Mouse (Mus musculus): ENCODE data around the gene Cd84. TPM values are rescaled to one million over a fixed set of nuclear protein-coding genes. Genes with fewer than 3 reads are reported as not detected.
"Not testable (repeated sequence)": the region's sequence is repeated elsewhere in the genome, so short reads cannot be mapped to it uniquely, and the experiment has no call there.

Gene Cd84
- polyA plus RNA-seq (2015; fragmentation: Nextera tagmentation; extraction: Ambion mirVana): 1.7 and 2.0 TPM in 2 replicates

GRCm38 (mm10) chr1:171839488-171839887 lies at the start of gene Cd84:
Gene Cd84, plus strand, starts transcription at chr1:171839697.
- H3K9ac ChIP-seq: no peak within 1 kb of the TSS
- no peak within 1 kb of the TSS for H3K4me3 ChIP-seq
- ATAC-seq (ENCODE audit: insufficient number of reproducible peaks, low FRiP score, low TSS enrichment, low read depth): no peak
- WGBS: 76% methylated on average over 3 of the region's 3 CpGs
- H3K4me1 ChIP-seq: no peaks in the 10 kb centered on the region
- no peaks in the 10 kb centered on the region for H3K9me3 ChIP-seq
- no peaks in the 10 kb centered on the region for H3K36me3 ChIP-seq
- H3K27ac ChIP-seq: no peak within 1 kb of the TSS
- no peak within 1 kb of the TSS for H3K4me2 ChIP-seq
- no peaks in the 10 kb centered on the region for H3K27me3 ChIP-seq

DNA sequence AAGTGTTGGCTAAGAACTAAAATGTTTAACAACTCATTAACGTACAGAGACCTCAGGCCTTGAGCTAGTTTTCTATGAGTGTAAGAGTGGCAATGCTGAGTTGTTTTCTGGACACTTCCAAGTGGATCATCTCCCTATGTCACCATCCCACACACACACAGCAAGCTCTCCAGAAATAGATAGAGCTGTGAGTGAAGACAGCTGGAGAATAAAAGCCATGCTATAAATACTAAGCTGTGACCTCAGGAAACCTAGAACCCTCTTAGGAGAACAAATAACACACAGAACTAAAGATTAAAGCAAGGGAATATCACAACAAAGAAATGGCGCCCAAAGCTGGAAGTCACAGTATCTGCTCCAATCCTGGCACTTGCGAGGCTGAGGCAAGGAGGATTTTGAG lies 48.0 kb upstream of the Cd84 start:
- no peak for ATAC-seq (ENCODE audit: insufficient number of reproducible peaks, low FRiP score, low TSS enrichment, low read depth)
- Histone ChIP-seq H3K4me1 (no peaks in the 10 kb centered on the region), H3K4me2 (no peak overlapping the region), H3K9me3 (no peaks in the 10 kb centered on the region), H3K27me3 (no peaks in the 10 kb centered on the region), H3K4me3 (no peak overlapping the region), H3K27ac (no peak overlapping the region), H3K36me3 (no peaks in the 10 kb centered on the region), H3K9ac (no peak overlapping the region)
- 88% methylated on average over 3 of the region's 3 CpGs for WGBS

- Histone ChIP-seq H3K27me3 (no peaks in the 10 kb centered on the region), H3K4me3 (no peak overlapping the region), H3K27ac (no peak overlapping the region), H3K9ac (no peak overlapping the region), H3K9me3 (no peaks in the 10 kb centered on the region), H3K4me2 (no peak overlapping the region), H3K36me3 (no peaks in the 10 kb centered on the region), H3K4me1 (no peaks in the 10 kb centered on the region)
- no peak for ATAC-seq (ENCODE audit: insufficient number of reproducible peaks, low FRiP score, low TSS enrichment, low read depth)
- WGBS: 67% methylated on average over 2 of the region's 2 CpGs
These were observed 43.3 kb upstream of the Cd84 start for GRCm38 (mm10) chr1:171796185-171796584.

DNA sequence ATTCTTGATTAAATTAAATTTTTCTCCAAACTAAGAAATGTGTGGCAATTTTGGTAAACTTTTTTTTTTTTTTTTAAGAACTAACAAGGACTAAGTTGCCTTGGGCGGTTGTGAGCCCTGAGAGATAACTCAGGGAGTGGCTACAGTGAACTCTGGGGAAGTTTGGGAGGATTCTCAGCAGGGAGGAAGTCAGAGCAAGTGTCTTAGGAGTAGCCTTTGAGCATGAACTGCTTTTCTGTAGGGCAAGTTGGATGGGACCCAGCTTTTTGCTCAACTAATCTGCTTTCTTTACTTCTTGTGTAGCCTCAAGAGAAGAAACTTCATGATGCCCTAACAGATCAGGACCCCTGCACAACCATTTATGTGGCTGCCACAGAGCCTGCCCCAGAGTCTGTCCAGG lies 41.7 kb upstream of the Cd84 start:
- Histone ChIP-seq H3K4me2 (no peak overlapping the region), H3K4me1 (no peaks in the 10 kb centered on the region), H3K36me3 (no peaks in the 10 kb centered on the region), H3K9ac (no peak overlapping the region), H3K9me3 (no peaks in the 10 kb centered on the region), H3K27ac (no peak overlapping the region), H3K27me3 (no peaks in the 10 kb centered on the region), H3K4me3 (no peak overlapping the region)
- ATAC-seq (ENCODE audit: insufficient number of reproducible peaks, low FRiP score, low TSS enrichment, low read depth): no peak
- 48% methylated on average over 1 of the region's 1 CpGs for WGBS

DNA sequence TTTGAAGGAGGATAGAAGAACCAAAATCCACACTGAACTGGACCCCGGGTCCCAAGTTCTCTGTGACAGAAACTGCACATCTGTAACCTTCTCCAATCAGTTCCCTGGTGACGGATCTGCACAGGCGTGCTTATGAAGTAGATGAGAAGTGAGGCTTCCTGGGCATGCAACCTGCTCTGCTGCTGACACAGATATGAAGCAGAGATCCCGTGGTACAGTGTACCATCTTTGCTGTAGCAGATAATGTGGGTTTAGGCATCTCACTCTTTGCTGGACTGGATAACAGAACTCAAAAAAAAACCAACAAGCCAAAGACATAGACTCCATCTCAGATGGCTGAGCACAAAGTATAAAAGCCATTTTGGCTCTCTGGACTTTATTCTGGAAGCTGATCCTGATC lies 39.8 kb upstream of the Cd84 start:
- Histone ChIP-seq H3K4me2 (no peak overlapping the region), H3K4me3 (no peak overlapping the region), H3K27me3 (no peaks in the 10 kb centered on the region), H3K4me1 (no peaks in the 10 kb centered on the region), H3K9me3 (no peaks in the 10 kb centered on the region), H3K27ac (no peak overlapping the region), H3K9ac (no peak overlapping the region), H3K36me3 (no peaks in the 10 kb centered on the region)
- no peak for ATAC-seq (ENCODE audit: insufficient number of reproducible peaks, low FRiP score, low TSS enrichment, low read depth)
- 79% methylated on average over 4 of the region's 4 CpGs for WGBS

DNA sequence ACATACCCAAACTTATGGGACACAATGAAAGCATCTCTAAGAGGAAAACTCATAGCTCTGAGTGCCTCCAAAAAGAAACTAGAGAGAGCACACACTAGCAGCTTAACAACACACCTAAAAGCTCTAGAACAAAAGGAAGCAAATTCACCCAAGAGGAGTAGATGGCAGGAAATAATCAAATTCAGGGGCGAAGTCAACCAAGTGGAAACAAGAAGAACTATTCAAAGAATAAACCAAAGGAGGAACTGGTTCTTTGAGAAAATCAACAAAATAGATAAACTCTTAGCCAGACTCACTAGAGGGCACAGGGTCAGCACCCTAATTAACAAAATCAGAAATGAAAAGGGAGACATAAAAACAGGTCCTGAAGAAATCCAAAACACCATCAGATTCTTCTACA lies 28.4 kb upstream of the Cd84 start:
- H3K4me1 ChIP-seq, H3K4me3 ChIP-seq, H3K9me3 ChIP-seq: not testable (repeated sequence)

DNA sequence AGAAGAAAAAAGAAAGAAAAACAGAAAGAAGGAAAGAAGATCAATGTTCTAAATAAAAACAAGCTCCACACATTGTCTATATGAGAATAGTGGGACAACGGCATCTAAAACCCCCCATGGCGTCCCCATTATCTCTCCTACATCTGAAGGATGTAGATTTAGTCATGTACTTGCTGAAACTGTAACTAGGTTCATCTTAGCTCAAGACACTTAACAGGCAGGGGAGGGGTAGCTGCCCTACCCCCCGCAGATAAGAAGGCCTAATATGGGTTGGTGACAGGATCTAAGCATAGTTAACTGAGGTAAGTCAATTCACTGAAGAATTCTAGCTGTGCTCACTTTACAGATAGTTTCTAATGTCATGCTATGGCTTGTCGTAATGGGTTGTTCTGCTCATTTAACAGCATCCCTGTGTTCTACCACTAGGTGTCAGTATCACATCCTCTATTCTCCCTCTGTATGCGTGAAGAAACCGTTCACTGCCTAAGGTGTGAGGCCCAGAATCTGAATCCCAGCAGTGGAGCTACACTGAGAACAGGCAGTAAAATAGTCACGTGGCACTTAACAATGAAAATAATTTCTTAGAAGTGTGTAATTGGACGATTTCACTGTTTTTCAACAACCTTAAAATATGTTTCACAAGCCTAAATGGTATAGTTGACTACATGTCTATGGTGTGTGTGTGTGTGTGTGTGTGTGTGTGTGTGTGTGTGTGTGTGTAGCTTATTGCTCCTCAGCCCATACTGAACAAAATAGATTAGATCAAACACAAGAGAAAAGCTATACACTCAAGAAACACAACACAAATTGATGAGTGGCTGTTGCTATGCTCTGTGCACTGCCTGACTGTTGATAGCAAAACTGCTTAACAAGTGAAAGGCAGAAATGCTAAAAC lies 23.7 kb upstream of the Cd84 start:
- H3K9me3 ChIP-seq: no peaks in the 10 kb centered on the region
- no peaks in the 10 kb centered on the region for H3K4me1 ChIP-seq
- no peak overlapping the region for H3K4me2 ChIP-seq
- H3K27ac ChIP-seq: no peak overlapping the region
- no peak overlapping the region for H3K9ac ChIP-seq
- H3K4me3 ChIP-seq: no peak overlapping the region
- H3K27me3 ChIP-seq: no peaks in the 10 kb centered on the region
- 0 out of 2 replicates have a peak, but pooled peaks have one; percentile 52 for ATAC-seq (ENCODE audit: insufficient number of reproducible peaks, low FRiP score, low TSS enrichment, low read depth)
- 14% methylated on average over 8 of the region's 8 CpGs for WGBS
- no peaks in the 10 kb centered on the region for H3K36me3 ChIP-seq

More for the DNA sequence above, 28.4 kb upstream of the Cd84 start:
- not testable (repeated sequence) for H3K9ac ChIP-seq; H3K27ac ChIP-seq; ATAC-seq (ENCODE audit: insufficient number of reproducible peaks, low FRiP score, low TSS enrichment, low read depth); H3K4me2 ChIP-seq; H3K36me3 ChIP-seq; H3K27me3 ChIP-seq
- WGBS: 92% methylated on average over 1 of the region's 1 CpGs

DNA sequence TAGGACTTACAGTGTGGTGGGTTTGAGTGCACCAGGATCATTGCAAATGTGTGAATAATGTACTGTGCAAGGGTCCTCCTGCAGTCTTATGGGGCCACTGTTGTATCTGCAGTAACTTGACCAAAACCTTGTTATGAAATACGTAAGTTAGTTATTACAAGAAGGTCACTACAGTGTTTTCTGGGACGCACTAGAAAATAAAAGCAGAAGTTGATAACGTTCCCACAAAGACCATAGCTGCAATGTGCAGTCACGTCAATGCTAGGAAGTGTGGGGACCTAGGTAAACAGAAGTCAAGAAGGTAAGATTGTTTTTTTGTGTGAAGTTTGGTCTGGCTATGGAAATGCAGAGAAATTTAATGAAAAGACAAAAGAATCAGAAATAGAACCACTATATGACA lies 22.5 kb upstream of the Cd84 start:
- H3K4me3 ChIP-seq: no peak overlapping the region
- H3K9me3 ChIP-seq: no peaks in the 10 kb centered on the region
- no peak overlapping the region for H3K27ac ChIP-seq
- ATAC-seq (ENCODE audit: insufficient number of reproducible peaks, low FRiP score, low TSS enrichment, low read depth): no peak
- no peaks in the 10 kb centered on the region for H3K27me3 ChIP-seq
- H3K4me1 ChIP-seq: no peaks in the 10 kb centered on the region
- no peaks in the 10 kb centered on the region for H3K36me3 ChIP-seq
- 78% methylated on average over 4 of the region's 4 CpGs for WGBS
- no peak overlapping the region for H3K4me2 ChIP-seq
- no peak overlapping the region for H3K9ac ChIP-seq

DNA sequence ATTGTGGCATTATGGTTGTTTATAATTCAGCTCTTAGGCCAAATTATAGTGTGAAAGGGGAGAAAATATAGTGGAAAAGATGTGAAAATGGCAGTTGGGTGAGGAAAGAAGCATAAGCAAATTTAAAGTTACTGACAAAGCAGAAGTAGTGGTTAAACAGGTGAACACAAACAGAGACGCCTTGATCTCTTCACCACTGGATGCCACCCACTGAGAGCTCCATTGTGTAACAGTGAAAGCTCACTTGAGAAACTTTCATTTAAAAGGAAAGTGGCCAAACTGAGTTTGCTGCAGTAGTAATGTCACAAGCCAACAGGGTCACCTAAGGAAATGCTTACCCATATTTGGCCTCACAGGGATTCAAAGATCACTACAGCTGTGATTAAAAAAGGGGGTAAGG lies 18.2 kb upstream of the Cd84 start:
- no peak overlapping the region for H3K4me2 ChIP-seq
- H3K36me3 ChIP-seq: no peaks in the 10 kb centered on the region
- no peak for ATAC-seq (ENCODE audit: insufficient number of reproducible peaks, low FRiP score, low TSS enrichment, low read depth)
- no peaks in the 10 kb centered on the region for H3K27me3 ChIP-seq
- no peak overlapping the region for H3K9ac ChIP-seq
- WGBS: 32% methylated on average over 1 of the region's 1 CpGs
- H3K9me3 ChIP-seq: no peaks in the 10 kb centered on the region
- no peaks in the 10 kb centered on the region for H3K4me1 ChIP-seq
- no peak overlapping the region for H3K27ac ChIP-seq
- no peak overlapping the region for H3K4me3 ChIP-seq

DNA sequence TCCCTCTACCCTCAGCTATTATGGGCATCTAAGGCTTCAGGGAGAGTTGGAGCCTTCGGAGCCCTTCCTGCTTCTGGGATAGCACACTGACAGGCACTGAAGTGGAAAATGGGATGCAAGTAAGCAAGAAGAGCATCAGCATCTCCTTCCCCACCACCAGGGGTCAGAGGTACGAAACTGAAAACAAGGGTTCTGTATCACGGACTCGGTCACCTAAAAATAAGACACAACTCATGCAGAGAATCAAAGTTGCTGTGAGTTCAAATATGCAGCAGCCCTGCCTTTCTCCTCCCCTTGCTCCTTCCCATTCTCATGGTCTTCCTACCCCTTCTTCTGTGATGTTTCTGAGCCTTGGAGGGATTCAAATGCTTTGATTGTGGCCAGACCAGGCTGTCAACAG lies 14.0 kb upstream of the Cd84 start:
- H3K4me2 ChIP-seq: no peak overlapping the region
- no peak overlapping the region for H3K27ac ChIP-seq
- WGBS: 54% methylated on average over 4 of the region's 4 CpGs
- no peaks in the 10 kb centered on the region for H3K4me1 ChIP-seq
- no peak overlapping the region for H3K9ac ChIP-seq
- no peak for ATAC-seq (ENCODE audit: insufficient number of reproducible peaks, low FRiP score, low TSS enrichment, low read depth)
- H3K36me3 ChIP-seq: no peaks in the 10 kb centered on the region
- H3K27me3 ChIP-seq: no peaks in the 10 kb centered on the region
- H3K9me3 ChIP-seq: no peaks in the 10 kb centered on the region
- no peak overlapping the region for H3K4me3 ChIP-seq

DNA sequence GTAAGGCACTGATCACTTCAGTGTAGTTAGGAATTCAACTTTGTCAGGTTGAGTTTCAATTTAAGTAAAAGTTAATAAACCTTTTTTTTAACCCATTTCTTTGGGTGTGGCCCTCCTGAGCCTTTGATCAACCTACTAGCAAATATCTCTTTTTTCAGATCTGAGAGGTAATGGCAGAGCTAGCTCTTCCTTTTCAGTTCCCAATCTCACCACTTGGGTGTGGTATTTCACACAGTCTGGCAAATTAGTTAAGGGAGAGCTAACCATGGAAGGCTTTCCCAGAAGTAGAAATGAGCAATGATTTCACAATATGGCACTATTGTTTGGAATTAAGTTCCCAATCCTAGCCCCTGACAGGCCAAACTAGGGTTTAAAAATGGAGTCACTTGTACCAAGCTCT lies 13.3 kb upstream of the Cd84 start:
- Histone ChIP-seq H3K27me3 (no peaks in the 10 kb centered on the region), H3K27ac (no peak overlapping the region), H3K4me3 (no peak overlapping the region), H3K9me3 (no peaks in the 10 kb centered on the region), H3K4me2 (no peak overlapping the region), H3K36me3 (no peaks in the 10 kb centered on the region), H3K9ac (no peak overlapping the region), H3K4me1 (no peaks in the 10 kb centered on the region)
- ATAC-seq (ENCODE audit: insufficient number of reproducible peaks, low FRiP score, low TSS enrichment, low read depth): no peak

DNA sequence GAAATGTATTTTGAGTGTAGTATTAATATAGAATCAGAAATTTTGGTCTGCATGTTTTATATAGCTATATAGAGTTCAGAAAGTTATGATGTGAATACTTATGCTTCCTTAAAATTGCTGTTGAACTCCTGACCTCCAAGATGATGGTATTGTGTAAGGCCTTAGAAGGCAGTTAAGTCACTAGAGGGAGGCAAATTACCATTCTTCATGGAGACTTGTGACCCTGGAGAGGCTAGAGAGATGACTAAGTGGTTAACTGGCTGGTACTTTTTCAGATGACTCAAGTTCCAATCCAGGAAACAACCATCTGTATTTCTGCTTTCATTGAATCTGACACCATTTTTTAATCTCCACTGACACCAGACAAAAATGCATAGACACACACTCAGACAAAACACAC lies 11.8 kb upstream of the Cd84 start:
- Histone ChIP-seq H3K4me3 (no peak overlapping the region), H3K27me3 (no peaks in the 10 kb centered on the region), H3K9ac (no peak overlapping the region), H3K27ac (no peak overlapping the region), H3K36me3 (no peaks in the 10 kb centered on the region), H3K4me1 (no peaks in the 10 kb centered on the region), H3K9me3 (no peaks in the 10 kb centered on the region), H3K4me2 (no peak overlapping the region)
- ATAC-seq (ENCODE audit: insufficient number of reproducible peaks, low FRiP score, low TSS enrichment, low read depth): no peak

Data from limb, embryonic 15.5 days (tissue).